Mouse (Mus musculus): ENCODE data around the gene Gm44973. TPM values are rescaled to one million over a fixed set of nuclear protein-coding genes. Genes with fewer than 3 reads are reported as not detected.
A peak's percentile ranks its signal among the peaks of the same experiment; 100 is the strongest.

The Gm44973 gene
- 1.5 and 2.0 TPM in 2 replicates for polyA plus RNA-seq (2015; fragmentation: Nextera tagmentation; extraction: Ambion mirVana)

DNA sequence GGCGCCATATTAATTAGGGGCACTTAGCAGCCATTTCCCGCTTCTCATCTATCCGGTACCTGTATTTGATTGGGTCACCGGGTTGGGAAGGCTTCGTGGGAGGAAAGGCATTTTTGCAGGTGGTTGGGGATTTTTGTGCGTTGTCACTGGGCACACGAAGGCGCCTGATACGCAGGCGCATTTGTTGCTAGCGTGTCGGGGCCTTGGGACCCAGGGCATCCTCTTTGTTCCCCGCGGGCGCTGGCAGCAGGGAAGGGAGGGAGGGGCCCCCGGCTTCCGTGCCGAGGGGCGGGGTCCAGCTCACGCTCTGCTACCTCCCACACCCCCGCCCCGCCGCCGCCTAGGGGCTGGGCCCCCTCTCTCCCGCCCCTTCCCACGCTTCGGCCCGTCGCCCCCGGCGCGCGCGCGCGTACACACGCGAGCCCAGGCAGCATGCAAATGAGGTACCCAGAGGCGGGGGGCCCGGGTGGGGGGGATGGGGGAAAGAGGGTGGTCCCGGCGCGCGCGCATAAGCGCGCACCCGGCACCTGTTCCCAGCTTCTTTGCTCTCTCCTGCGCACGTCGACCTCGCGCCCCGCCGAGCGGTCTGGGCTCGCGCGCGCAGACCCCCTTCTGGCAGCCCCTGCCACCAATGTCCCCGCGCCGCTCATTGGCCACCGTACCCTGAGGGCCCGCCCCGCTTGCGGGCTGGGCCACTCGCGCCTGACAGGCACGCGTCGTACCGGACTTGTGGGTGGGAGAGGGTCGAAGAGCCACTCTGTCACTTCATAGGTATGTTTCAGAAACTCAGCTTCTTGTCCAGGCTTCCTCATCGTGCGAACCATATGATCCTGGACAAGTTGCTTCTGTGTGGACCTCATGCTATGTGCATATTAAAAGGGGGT, at the start of gene Gm44973:
Gm44973 (plus strand) TSS at position 379 of the 884 bp plus-strand sequence.
- peak within 1 kb of the TSS; percentile 99 for H3K27ac ChIP-seq
- H3K9ac ChIP-seq = peak within 1 kb of the TSS; percentile 87
- H3K9me3 ChIP-seq = no peaks in the 10 kb centered on the region
- H3K4me1 ChIP-seq = 0 out of 2 replicates have a peak, but pooled peaks cover 7% of the 10 kb centered on the region
- no peaks in the 10 kb centered on the region for H3K27me3 ChIP-seq (replicated peaks)
- peak within 1 kb of the TSS; percentile 77 for H3K4me3 ChIP-seq (replicated peaks)
- WGBS = under 1% methylated on average over 52 of the region's 76 CpGs
- H3K36me3 ChIP-seq = peaks cover 29% of the 10 kb centered on the region
- H3K4me2 ChIP-seq = peak within 1 kb of the TSS; percentile 56
- ATAC-seq (ENCODE audit: insufficient read depth, low FRiP score, low read depth) = peak; percentile 78

DNA sequence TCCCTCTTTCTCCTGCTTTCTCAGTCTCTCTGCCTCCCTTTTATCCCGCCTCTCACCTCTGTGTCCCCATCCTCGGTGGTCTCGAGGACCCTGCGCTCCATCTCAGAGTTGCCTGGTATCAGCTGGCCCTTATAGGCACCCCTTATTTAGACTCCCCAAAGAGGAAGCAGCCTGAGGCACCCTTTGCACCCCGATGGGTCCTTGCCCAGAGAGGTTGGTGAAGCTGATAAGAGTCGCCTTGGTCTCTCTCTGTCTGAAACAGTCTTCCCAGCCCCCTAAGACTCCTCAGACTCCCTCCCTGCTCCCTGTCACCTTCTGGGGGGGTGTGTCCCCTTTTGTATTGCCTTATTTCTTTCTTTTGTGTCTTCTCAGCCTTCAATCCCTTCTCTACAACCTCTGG, 44.2 kb upstream of the Gm44973 start, which contains the start of gene Sbk3:
Sbk3 (minus strand) TSS at position 101 of the 400 bp plus-strand sequence.
- Histone ChIP-seq H3K4me3 (replicated peaks) (no peak within 1 kb of the TSS), H3K9me3 (no peaks in the 10 kb centered on the region), H3K4me1 (no peaks in the 10 kb centered on the region), H3K36me3 (no peaks in the 10 kb centered on the region), H3K9ac (no peak within 1 kb of the TSS), H3K27me3 (replicated peaks) (no peaks in the 10 kb centered on the region), H3K27ac (no peak within 1 kb of the TSS), H3K4me2 (no peak within 1 kb of the TSS)
- no peak for ATAC-seq (ENCODE audit: insufficient read depth, low FRiP score, low read depth)
- WGBS = 36% methylated on average over 6 of the region's 6 CpGs

DNA sequence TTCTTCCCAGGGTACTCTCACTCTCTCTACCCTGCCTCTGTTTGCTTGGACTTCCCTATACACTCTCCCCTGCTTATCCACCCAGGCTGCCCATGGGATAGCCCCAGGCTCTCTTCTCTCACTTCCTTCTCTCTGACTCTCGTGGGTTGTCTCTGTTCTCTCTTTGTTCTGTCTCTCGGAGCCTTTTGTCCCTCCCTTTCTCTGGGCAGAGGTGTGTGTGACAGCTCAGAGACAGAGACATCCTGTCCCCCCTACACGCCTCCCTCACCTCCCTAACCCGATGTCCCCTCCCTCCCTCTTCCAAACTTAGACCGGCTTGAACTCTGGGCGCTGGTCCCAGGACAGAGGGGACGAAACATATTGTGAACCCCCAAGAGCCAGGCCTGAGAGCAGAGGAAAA, 43.6 kb upstream of the Gm44973 start:
- WGBS = 25% methylated on average over 7 of the region's 7 CpGs
- H3K27me3 ChIP-seq (replicated peaks) = no peaks in the 10 kb centered on the region
- H3K36me3 ChIP-seq = no peaks in the 10 kb centered on the region
- H3K4me3 ChIP-seq (replicated peaks) = no peak overlapping the region
- H3K4me1 ChIP-seq = no peaks in the 10 kb centered on the region
- H3K9me3 ChIP-seq = no peaks in the 10 kb centered on the region
- no peak for ATAC-seq (ENCODE audit: insufficient read depth, low FRiP score, low read depth)
- H3K27ac ChIP-seq = no peak overlapping the region
- H3K9ac ChIP-seq = no peak overlapping the region
- no peak overlapping the region for H3K4me2 ChIP-seq

DNA sequence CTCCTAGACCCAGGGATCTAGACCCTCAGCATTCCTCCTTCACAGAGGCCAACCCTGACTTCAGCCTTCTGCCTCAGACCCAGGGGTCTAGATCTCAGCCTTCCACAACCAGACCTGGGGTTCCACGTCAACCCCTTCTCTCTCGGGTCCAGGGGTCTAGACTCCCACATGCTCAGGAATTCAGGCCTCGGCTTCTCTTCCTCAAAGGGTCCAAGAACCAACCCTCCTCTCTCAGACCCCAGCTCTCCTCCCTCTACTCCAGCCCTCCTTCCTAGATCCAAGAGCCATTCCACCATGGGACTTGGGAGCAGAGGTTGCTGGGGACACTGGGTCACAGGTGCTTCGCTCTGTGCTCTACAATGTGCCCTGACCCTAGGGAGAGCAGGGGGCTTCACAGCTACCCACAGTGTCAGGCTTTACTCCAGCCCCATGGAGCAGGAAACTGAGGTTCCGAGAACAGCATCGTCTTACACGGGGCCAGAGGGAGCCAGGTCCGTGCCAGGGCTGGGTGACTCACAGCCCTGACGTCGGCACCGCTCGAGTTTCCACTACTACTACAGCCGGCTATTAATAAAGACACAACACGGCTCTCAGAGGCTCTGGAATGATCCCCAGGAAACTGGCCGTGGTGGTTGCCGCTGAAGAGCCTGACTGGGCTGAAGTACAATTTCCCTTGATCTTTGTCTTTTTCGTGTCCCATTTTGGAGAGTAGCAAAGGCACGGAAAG, 42.8 kb upstream of the Gm44973 start:
- Histone ChIP-seq H3K27ac (no peak overlapping the region), H3K4me2 (no peak overlapping the region), H3K9ac (no peak overlapping the region), H3K4me3 (replicated peaks) (no peak overlapping the region), H3K27me3 (replicated peaks) (no peaks in the 10 kb centered on the region), H3K9me3 (no peaks in the 10 kb centered on the region), H3K4me1 (no peaks in the 10 kb centered on the region), H3K36me3 (no peaks in the 10 kb centered on the region)
- no peak for ATAC-seq (ENCODE audit: insufficient read depth, low FRiP score, low read depth)
- WGBS = 58% methylated on average over 18 of the region's 18 CpGs

DNA sequence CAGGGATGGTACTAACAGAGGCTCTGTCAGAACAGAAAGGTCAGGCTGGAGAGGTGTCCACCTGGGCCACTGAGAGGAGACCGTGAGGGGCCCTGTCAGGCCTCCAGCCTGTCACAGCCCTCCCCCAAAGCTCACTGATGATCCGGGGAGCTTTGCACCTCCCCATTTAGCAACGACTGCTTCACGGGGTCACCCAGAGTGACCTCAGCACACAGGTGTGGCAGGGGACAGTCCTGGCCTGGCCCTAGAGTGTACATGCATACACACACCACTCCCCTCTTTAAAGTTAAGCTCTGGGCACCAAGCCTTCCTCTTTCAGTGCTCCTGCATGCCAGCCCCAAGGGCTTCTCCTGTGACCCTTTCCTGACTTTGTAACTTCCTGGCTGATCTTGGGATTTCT, 39.8 kb upstream of the Gm44973 start:
- Histone ChIP-seq H3K27ac (no peak overlapping the region), H3K4me1 (no peaks in the 10 kb centered on the region), H3K9ac (no peak overlapping the region), H3K9me3 (no peaks in the 10 kb centered on the region), H3K4me3 (replicated peaks) (no peak overlapping the region), H3K4me2 (no peak overlapping the region), H3K36me3 (no peaks in the 10 kb centered on the region), H3K27me3 (replicated peaks) (no peaks in the 10 kb centered on the region)
- ATAC-seq (ENCODE audit: insufficient read depth, low FRiP score, low read depth) = no peak
- 34% methylated on average over 4 of the region's 4 CpGs for WGBS

DNA sequence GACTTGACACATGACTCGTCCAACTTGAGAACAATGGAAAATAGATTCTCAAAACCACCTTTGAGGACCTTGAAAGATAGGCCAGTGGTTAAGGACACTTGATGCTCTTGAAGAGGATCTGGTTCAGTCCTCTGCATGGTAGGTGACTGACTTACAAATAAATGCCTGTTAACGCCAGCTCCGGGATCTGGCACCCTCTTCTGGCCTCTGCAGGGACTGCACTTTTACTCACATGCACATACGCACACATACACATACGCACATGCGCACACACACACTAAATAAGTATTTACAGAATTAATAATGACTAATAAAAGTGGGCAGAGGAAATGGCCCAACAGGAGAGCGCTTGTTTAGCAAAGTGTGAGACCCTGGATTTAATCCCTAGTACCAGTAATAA, 38.5 kb upstream of the Gm44973 start:
- 93% methylated on average over 7 of the region's 7 CpGs for WGBS
- ATAC-seq (ENCODE audit: insufficient read depth, low FRiP score, low read depth) = no peak

DNA sequence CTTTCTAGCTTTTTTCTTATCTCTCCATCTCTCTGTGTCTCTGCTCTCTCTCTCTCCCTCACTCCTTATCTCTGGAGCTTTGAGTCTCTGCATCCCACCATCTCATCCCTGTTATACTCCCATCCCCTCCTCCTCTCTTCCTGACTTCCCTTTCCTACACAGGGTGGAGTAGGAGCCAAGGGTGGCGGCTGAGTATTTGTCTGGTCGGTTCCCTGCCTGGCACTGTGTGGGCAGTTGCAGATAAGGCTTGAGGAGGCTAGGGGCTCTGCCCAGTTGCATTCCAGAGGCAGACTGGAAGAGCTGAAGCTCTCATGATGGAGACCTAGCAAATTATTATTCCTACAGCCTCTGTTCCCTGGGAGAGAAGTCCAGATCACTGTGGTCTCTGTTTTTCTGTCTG, 27.0 kb upstream of the Gm44973 start:
- Histone ChIP-seq H3K9me3 (no peaks in the 10 kb centered on the region), H3K9ac (no peak overlapping the region), H3K36me3 (peaks cover 11% of the 10 kb centered on the region), H3K4me2 (no peak overlapping the region), H3K27ac (no peak overlapping the region), H3K4me3 (replicated peaks) (no peak overlapping the region), H3K27me3 (replicated peaks) (no peaks in the 10 kb centered on the region), H3K4me1 (0 out of 2 replicates have a peak, but pooled peaks cover 1% of the 10 kb centered on the region)
- 45% methylated on average over 2 of the region's 2 CpGs for WGBS
- ATAC-seq (ENCODE audit: insufficient read depth, low FRiP score, low read depth) = no peak

More for the DNA sequence above, 38.5 kb upstream of the Gm44973 start:
- no peaks in the 10 kb centered on the region for H3K9me3 ChIP-seq
- H3K27ac ChIP-seq = no peak overlapping the region
- no peaks in the 10 kb centered on the region for H3K4me1 ChIP-seq
- no peaks in the 10 kb centered on the region for H3K27me3 ChIP-seq (replicated peaks)
- no peaks in the 10 kb centered on the region for H3K36me3 ChIP-seq
- no peak overlapping the region for H3K4me3 ChIP-seq (replicated peaks)
- H3K4me2 ChIP-seq = no peak overlapping the region
- H3K9ac ChIP-seq = no peak overlapping the region

DNA sequence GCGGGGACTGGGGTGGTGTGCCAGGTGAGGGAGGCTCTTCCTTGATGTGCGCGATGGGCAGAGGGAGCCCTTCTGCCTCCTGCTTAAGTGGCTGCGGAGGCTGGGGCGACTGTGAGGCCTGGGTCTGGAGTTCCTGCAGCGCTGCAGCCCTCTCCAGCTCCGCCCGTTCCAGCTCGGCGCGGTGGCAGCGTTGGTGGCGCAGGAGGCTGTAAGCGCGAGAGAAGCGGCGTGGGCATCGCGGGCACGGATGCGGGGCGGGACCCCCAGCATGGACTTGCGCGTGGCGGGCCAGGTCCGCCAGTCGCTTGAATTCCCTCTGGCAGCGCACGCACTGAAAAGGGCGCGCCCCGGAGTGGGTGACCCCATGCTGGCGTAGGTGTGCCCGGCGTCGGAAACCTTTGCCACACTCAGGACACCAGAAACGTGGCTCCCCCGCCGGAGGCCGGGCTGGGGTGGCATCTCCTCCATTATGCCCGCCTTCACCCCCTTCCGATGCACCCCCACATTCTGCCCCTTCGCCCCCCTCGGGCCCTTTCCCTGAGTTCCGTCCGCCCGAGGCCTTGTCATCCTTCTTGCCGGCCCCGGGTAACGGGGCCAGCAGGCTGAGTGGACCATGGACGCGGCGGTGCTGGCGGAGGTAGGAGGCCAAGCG, 21.8 kb upstream of the Gm44973 start:
- Histone ChIP-seq H3K9ac (no peak overlapping the region), H3K27me3 (replicated peaks) (no peaks in the 10 kb centered on the region), H3K4me2 (no peak overlapping the region), H3K36me3 (peaks cover 20% of the 10 kb centered on the region), H3K4me1 (peaks cover 19% of the 10 kb centered on the region), H3K9me3 (no peaks in the 10 kb centered on the region), H3K27ac (no peak overlapping the region), H3K4me3 (replicated peaks) (no peak overlapping the region)
- ATAC-seq (ENCODE audit: insufficient read depth, low FRiP score, low read depth) = no peak
- 55% methylated on average over 55 of the region's 55 CpGs for WGBS

DNA sequence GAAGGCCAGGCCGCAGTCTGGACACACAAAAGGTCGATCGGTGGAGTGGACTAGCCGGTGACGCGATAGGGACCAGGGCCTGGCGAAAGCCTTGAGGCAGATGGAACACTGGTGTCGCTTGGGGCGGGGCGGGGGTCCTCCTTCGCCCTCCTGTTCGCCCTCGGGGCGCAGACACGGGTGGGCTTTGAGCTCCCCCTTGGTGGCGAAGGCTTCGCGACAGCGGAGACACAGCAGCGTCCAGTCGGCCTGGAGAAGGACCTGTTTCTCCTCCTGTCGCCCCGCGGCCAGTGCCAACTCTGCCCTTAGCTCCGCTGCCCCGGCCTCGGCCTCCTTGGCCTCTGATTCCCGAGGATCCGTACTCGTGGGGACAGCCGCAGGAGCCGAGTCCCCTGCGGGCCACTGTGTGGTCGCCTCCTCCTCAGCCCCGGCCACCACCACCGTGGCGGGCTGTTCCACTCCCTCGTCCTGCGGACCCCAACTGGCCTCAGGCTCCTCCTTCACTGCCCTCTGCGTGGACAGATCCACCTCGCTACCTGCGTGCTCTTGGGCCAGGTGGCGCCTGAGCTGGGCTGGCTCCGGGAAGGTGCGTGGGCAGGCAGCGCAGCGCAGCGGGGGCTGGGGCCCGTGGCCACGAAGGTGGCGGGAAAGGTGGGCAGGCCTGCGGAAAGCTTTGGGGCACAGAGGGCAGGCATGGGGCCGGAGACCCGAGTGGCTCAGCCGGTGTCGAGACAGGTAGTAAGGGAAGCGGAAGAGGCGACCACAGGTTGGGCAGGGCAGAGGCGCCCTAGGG, 21.1 kb upstream of the Gm44973 start:
- 59% methylated on average over 59 of the region's 59 CpGs for WGBS
- H3K36me3 ChIP-seq = peaks cover 20% of the 10 kb centered on the region
- no peaks in the 10 kb centered on the region for H3K9me3 ChIP-seq
- peak overlapping the region; percentile 69 for H3K4me2 ChIP-seq
- H3K27me3 ChIP-seq (replicated peaks) = no peaks in the 10 kb centered on the region
- H3K4me1 ChIP-seq = peaks cover 19% of the 10 kb centered on the region
- ATAC-seq (ENCODE audit: insufficient read depth, low FRiP score, low read depth) = no peak
- peak overlapping the region; percentile 72; the same call in 1 of the 2 replicates for H3K4me3 ChIP-seq (replicated peaks)
- no peak overlapping the region for H3K9ac ChIP-seq
- H3K27ac ChIP-seq = no peak overlapping the region

DNA sequence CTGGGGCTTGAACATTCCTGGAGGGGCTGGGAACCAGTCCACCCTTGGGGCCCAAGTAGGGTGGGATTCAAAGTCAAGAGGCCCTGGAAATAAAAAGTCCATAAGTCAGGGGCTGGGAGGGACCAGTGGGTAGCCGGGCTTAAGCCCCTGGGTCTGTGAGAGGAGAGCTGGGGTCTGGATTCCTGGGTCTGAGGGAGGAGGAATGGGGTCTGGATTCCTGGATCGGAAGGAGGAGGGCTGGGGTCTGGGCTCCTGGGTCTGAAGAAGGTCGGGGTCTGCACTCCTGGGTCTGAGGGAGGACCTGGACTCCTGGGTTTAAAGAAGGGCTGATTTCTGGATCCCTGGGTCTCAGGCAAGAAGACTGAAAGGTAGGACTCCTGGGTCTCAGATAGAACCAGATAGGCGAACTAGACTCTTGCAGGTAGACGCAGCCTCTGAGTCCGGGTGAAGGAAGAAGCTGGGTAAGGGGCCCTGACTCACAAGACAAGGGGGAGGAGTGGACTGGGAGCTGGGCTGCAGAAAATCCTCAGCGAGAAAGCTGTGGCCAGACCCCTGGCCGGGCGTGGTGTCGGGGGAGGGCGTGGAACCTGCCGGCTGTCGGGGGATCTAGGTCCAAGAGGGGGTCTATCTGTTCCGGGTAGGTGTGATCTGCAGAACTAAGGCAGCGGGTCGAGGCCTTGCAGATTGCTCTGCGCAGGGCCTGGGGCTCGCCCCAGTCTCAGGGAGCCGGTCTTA, 19.9 kb upstream of the Gm44973 start:
- H3K36me3 ChIP-seq = peaks cover 20% of the 10 kb centered on the region
- peak overlapping the region; percentile 81 for H3K9ac ChIP-seq
- peak overlapping the region; percentile 72 for H3K4me3 ChIP-seq (replicated peaks)
- no peaks in the 10 kb centered on the region for H3K27me3 ChIP-seq (replicated peaks)
- H3K4me2 ChIP-seq = peak overlapping the region; percentile 69
- H3K4me1 ChIP-seq = peaks cover 19% of the 10 kb centered on the region
- H3K27ac ChIP-seq = peak overlapping the region; percentile 78
- no peak; the same call in 1 of the 2 replicates for ATAC-seq (ENCODE audit: insufficient read depth, low FRiP score, low read depth)
- 7% methylated on average over 19 of the region's 19 CpGs for WGBS
- H3K9me3 ChIP-seq = no peaks in the 10 kb centered on the region

All from stomach, embryonic 15.5 days (tissue).